Mouse (Mus musculus): ENCODE measurements around the gene Dusp16.

Dusp16 gene

GRCm38 (mm10) chr6:134801483-134801882 is 9.1 kb upstream of the Dusp16 start:
- H3K27me3 ChIP-seq (ENCODE audit: insufficient read depth, low read length) = no peaks in the 10 kb centered on the region
- H3K4me1 ChIP-seq (replicated peaks; ENCODE audit: low read depth, low read length) = peaks cover 43% of the 10 kb centered on the region
- no peaks in the 10 kb centered on the region for H3K9me3 ChIP-seq (ENCODE audit: low read length)
- TF ChIP-seq NANOG (IDR thresholded peaks at IDR 0.05; ENCODE audit: borderline replicate concordance, low read length) (no peak), POU5F1 (IDR thresholded peaks at IDR 0.05; ENCODE audit: borderline replicate concordance, low read length) (no peak), CTCF (conservative IDR thresholded peaks at IDR 0.05; ENCODE audit: low read length) (no peak)
- H3K36me3 ChIP-seq (ENCODE audit: insufficient read depth, low read length) = no peaks in the 10 kb centered on the region
- H3K4me3 ChIP-seq (replicated peaks; ENCODE audit: low read length) = no peak overlapping the region

- H3K27me3 ChIP-seq (ENCODE audit: insufficient read depth, low read length) = peaks cover 9% of the 10 kb centered on the region
- H3K9me3 ChIP-seq (ENCODE audit: low read length) = no peaks in the 10 kb centered on the region
- peaks cover 22% of the 10 kb centered on the region for H3K4me1 ChIP-seq (replicated peaks; ENCODE audit: low read depth, low read length)
- no peak overlapping the region for H3K4me3 ChIP-seq (replicated peaks; ENCODE audit: low read length)
- no peaks in the 10 kb centered on the region for H3K36me3 ChIP-seq (ENCODE audit: insufficient read depth, low read length)
- no peak for TF ChIP-seq CTCF (conservative IDR thresholded peaks at IDR 0.05; ENCODE audit: low read length)
- TF ChIP-seq NANOG (IDR thresholded peaks at IDR 0.05; ENCODE audit: borderline replicate concordance, low read length) = no peak
- no peak for TF ChIP-seq POU5F1 (IDR thresholded peaks at IDR 0.05; ENCODE audit: borderline replicate concordance, low read length)
These were observed 3.9 kb upstream of the Dusp16 start for GRCm38 (mm10) chr6:134796297-134796696.

GRCm38 (mm10) chr6:134793911-134794520 is 1.6 kb upstream of the Dusp16 start:
- peak; percentile 90 for TF ChIP-seq CTCF (conservative IDR thresholded peaks at IDR 0.05; ENCODE audit: low read length)
- TF ChIP-seq NANOG (IDR thresholded peaks at IDR 0.05; ENCODE audit: borderline replicate concordance, low read length) = no peak

DNA sequence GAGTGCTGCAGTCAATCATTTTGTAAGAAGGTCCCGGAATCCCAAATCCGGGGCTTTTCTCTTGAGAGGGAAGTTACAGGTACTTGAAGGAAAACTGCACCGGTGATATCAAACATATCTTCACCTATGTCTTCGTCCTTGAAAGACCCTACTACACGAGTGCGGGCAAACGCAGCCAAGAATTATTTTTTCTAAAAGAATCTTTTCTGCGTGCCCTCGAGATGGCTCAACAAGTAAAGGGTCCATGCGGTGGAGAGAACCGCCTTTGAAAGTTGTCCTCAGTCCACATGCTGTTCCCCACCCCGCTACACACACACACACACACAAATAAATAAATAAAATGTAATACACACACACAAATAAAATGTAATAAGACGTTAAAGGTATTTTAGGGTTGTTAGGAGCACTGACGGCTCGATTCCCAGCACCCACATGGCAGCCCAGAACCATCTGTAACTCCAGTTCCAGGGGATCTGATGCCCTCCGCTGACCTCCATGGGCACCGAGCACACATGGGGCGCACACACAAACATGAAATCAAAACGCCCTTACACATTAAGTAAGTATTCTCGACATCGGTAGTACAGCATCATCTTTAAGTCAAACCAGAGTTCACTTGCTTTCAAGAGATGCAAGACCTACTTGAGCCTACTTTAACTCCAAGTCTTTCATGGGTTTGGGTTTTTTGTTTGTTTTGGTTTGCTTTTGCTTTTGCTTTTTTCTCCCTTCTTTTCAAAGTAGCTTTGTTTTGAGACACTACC is 801 bp upstream of the Dusp16 start:
- peaks cover 26% of the 10 kb centered on the region for H3K4me1 ChIP-seq (replicated peaks; ENCODE audit: low read depth, low read length)
- H3K9me3 ChIP-seq (ENCODE audit: low read length) = no peaks in the 10 kb centered on the region
- peaks cover 9% of the 10 kb centered on the region for H3K27me3 ChIP-seq (ENCODE audit: insufficient read depth, low read length)
- no peak for TF ChIP-seq POU5F1 (IDR thresholded peaks at IDR 0.05; ENCODE audit: borderline replicate concordance, low read length)
- TF ChIP-seq NANOG (IDR thresholded peaks at IDR 0.05; ENCODE audit: borderline replicate concordance, low read length) = no peak
- no peak for TF ChIP-seq CTCF (conservative IDR thresholded peaks at IDR 0.05; ENCODE audit: low read length)
- H3K4me3 ChIP-seq (replicated peaks; ENCODE audit: low read length) = peak overlapping the region; percentile 87
- H3K36me3 ChIP-seq (ENCODE audit: insufficient read depth, low read length) = 0 out of 2 replicates have a peak, but pooled peaks cover under 1% of the 10 kb centered on the region

More at GRCm38 (mm10) chr6:134793911-134794520, 1.6 kb upstream of the Dusp16 start:
- H3K4me3 ChIP-seq (replicated peaks; ENCODE audit: low read length) = peak overlapping the region; percentile 35; the same call in 1 of the 2 replicates
- H3K4me1 ChIP-seq (replicated peaks; ENCODE audit: low read depth, low read length) = peaks cover 25% of the 10 kb centered on the region
- peaks cover 9% of the 10 kb centered on the region for H3K27me3 ChIP-seq (ENCODE audit: insufficient read depth, low read length)
- H3K36me3 ChIP-seq (ENCODE audit: insufficient read depth, low read length) = no peaks in the 10 kb centered on the region
- no peaks in the 10 kb centered on the region for H3K9me3 ChIP-seq (ENCODE audit: low read length)

GRCm38 (mm10) chr6:134791251-134792118 is 940 bp downstream of the Dusp16 start:
- H3K36me3 ChIP-seq (ENCODE audit: insufficient read depth, low read length) = 0 out of 2 replicates have a peak, but pooled peaks cover 5% of the 10 kb centered on the region
- H3K4me3 ChIP-seq (replicated peaks; ENCODE audit: low read length) = peak overlapping the region; percentile 87
- no peak for TF ChIP-seq CTCF (conservative IDR thresholded peaks at IDR 0.05; ENCODE audit: low read length)
- TF ChIP-seq NANOG (IDR thresholded peaks at IDR 0.05; ENCODE audit: borderline replicate concordance, low read length) = no peak
- peaks cover 9% of the 10 kb centered on the region for H3K27me3 ChIP-seq (ENCODE audit: insufficient read depth, low read length)
- H3K4me1 ChIP-seq (replicated peaks; ENCODE audit: low read depth, low read length) = peaks cover 28% of the 10 kb centered on the region
- H3K9me3 ChIP-seq (ENCODE audit: low read length) = no peaks in the 10 kb centered on the region

GRCm38 (mm10) chr6:134789100-134789499 is 3.3 kb downstream of the Dusp16 start:
- peaks cover 9% of the 10 kb centered on the region for H3K27me3 ChIP-seq (ENCODE audit: insufficient read depth, low read length)
- TF ChIP-seq NANOG (IDR thresholded peaks at IDR 0.05; ENCODE audit: borderline replicate concordance, low read length) (no peak), POU5F1 (IDR thresholded peaks at IDR 0.05; ENCODE audit: borderline replicate concordance, low read length) (no peak), CTCF (conservative IDR thresholded peaks at IDR 0.05; ENCODE audit: low read length) (no peak)
- H3K9me3 ChIP-seq (ENCODE audit: low read length) = no peaks in the 10 kb centered on the region
- 0 out of 2 replicates have a peak, but pooled peaks cover 5% of the 10 kb centered on the region for H3K36me3 ChIP-seq (ENCODE audit: insufficient read depth, low read length)
- H3K4me1 ChIP-seq (replicated peaks; ENCODE audit: low read depth, low read length) = peaks cover 22% of the 10 kb centered on the region
- H3K4me3 ChIP-seq (replicated peaks; ENCODE audit: low read length) = no peak overlapping the region

- no peak overlapping the region for H3K4me3 ChIP-seq (replicated peaks; ENCODE audit: low read length)
- no peak for TF ChIP-seq CTCF (conservative IDR thresholded peaks at IDR 0.05; ENCODE audit: low read length)
- TF ChIP-seq POU5F1 (IDR thresholded peaks at IDR 0.05; ENCODE audit: borderline replicate concordance, low read length) = no peak
- no peak for TF ChIP-seq NANOG (IDR thresholded peaks at IDR 0.05; ENCODE audit: borderline replicate concordance, low read length)
These were observed 6.0 kb downstream of the Dusp16 start for GRCm38 (mm10) chr6:134786426-134786825.

DNA sequence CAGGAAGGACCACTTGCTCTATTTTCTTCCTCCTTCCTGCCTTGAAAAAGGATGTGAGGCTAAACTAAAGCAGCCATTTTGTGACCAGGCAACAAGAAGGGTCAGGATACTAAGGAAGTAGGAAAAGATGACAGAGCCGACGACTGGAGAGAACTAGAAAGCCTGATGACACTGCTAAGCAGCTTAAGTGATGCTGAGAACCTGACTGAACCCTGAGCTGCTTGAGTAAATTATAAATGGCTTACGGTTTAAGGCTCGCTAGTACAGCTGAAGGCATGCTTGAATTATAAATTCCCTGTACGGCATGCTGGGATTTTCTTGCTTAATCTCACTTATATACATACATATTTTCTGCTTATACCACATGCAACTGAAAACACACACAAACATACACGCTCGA is 9.5 kb downstream of the Dusp16 start:
- Histone ChIP-seq H3K4me1 (replicated peaks; ENCODE audit: low read depth, low read length) (peaks cover 33% of the 10 kb centered on the region), H3K36me3 (ENCODE audit: insufficient read depth, low read length) (peaks cover under 1% of the 10 kb centered on the region; the same call in 1 of the 2 replicates), H3K9me3 (ENCODE audit: low read length) (no peaks in the 10 kb centered on the region), H3K4me3 (replicated peaks; ENCODE audit: low read length) (no peak overlapping the region), H3K27me3 (ENCODE audit: insufficient read depth, low read length) (no peaks in the 10 kb centered on the region)
- no peak for TF ChIP-seq NANOG (IDR thresholded peaks at IDR 0.05; ENCODE audit: borderline replicate concordance, low read length)
- no peak for TF ChIP-seq POU5F1 (IDR thresholded peaks at IDR 0.05; ENCODE audit: borderline replicate concordance, low read length)
- no peak for TF ChIP-seq CTCF (conservative IDR thresholded peaks at IDR 0.05; ENCODE audit: low read length)

More at GRCm38 (mm10) chr6:134786426-134786825, 6.0 kb downstream of the Dusp16 start:
- peaks cover 30% of the 10 kb centered on the region for H3K4me1 ChIP-seq (replicated peaks; ENCODE audit: low read depth, low read length)
- H3K36me3 ChIP-seq (ENCODE audit: insufficient read depth, low read length) = 0 out of 2 replicates have a peak, but pooled peaks cover 5% of the 10 kb centered on the region
- H3K27me3 ChIP-seq (ENCODE audit: insufficient read depth, low read length) = no peaks in the 10 kb centered on the region; the same call in 1 of the 2 replicates
- no peaks in the 10 kb centered on the region for H3K9me3 ChIP-seq (ENCODE audit: low read length)
